Mouse (Mus musculus) kidney, adult 2 months (tissue): ENCODE measurements around the gene Gabrb1. TPM values are rescaled to one million over a fixed set of nuclear protein-coding genes. Genes with fewer than 3 reads are reported as not detected.

Experiments
- DNase-seq: peaks from one replicate; pipeline ENCODE4 v3.0.0; 2021
- H3K27ac ChIP-seq: fragments of 200-500 bp; 2 replicates; pipeline ENCODE4 v1.5.1; 2012; ENCODE audit warnings: low read depth, low read length, control low read depth, inconsistent platforms; ENCODE audit not compliant: insufficient read depth
- H3K27me3 ChIP-seq: fragments of 200-500 bp; replicated peaks from 2 replicates; pipeline ENCODE4 v1.6.1; 2012; ENCODE audit warnings: mild to moderate bottlenecking, moderate library complexity, low read length, inconsistent platforms; ENCODE audit not compliant: control insufficient read depth, insufficient read depth
- H3K36me3 ChIP-seq: fragments of 200-500 bp; 2 replicates; pipeline ENCODE4 v1.6.1; 2012; ENCODE audit warnings: mild to moderate bottlenecking, moderate library complexity, low read length, inconsistent platforms; ENCODE audit not compliant: control insufficient read depth, insufficient read depth
- H3K4me1 ChIP-seq: fragments of 200-500 bp; 2 replicates; pipeline ENCODE4 v1.6.1; 2011; ENCODE audit warnings: low read length; ENCODE audit not compliant: control insufficient read depth, insufficient read depth
- H3K4me3 ChIP-seq: fragments of 200-500 bp; 2 replicates; pipeline ENCODE4 v1.5.1; 2011; ENCODE audit warnings: mild to moderate bottlenecking, low read depth, low read length, control low read depth; ENCODE audit not compliant: insufficient read depth
- CTCF ChIP-seq: fragments of 200-500 bp; conservative IDR thresholded peaks from 2 replicates; pipeline ENCODE4 v1.5.1; 2011; ENCODE audit warnings: low read depth, mild to moderate bottlenecking, control low read depth, low read length, moderate library complexity, mixed read lengths; ENCODE audit not compliant: insufficient read depth, insufficient read length
- POLR2A ChIP-seq: fragments of 200-500 bp; IDR thresholded peaks from one replicate; pipeline ENCODE4 v1.6.1; 2011; ENCODE audit warnings: low read depth, low read length, control low read depth
- WGBS: fragments of 180-500 bp; shearing (Covaris S2); methylation state at CpG from one replicate; pipeline ENCODE4 v1.1.7; 2018; 5-methylcytosine and 5-hydroxymethylcytosine counted together
- polyA plus RNA-seq: library from polyadenylated mRNA; depleted of rRNA; stranded (reverse); fragments of >200 nt; gene quantifications from 2 replicates; pipeline ENCODE4 v1.2.3, GENCODE M21; 2012; rRNA removed

Gene Gabrb1
- polyA plus RNA-seq, 1 experiment = 0.08 TPM

GRCm38 (mm10) chr5:72191154-72191553 lies 533.2 kb downstream of the Gabrb1 start:
- Histone ChIP-seq H3K4me3 (no peak overlapping the region), H3K27ac (no peak overlapping the region), H3K36me3 (no peaks in the 10 kb centered on the region), H3K27me3 (no peaks in the 10 kb centered on the region), H3K4me1 (no peaks in the 10 kb centered on the region)
- 80% methylated on average over 7 of the region's 7 CpGs for WGBS
- no peak for TF ChIP-seq POLR2A
- TF ChIP-seq CTCF = no peak
- DNase-seq = no peak

GRCm38 (mm10) chr5:72191932-72192331 lies 534.0 kb downstream of the Gabrb1 start:
- TF ChIP-seq CTCF = no peak
- TF ChIP-seq POLR2A = no peak

GRCm38 (mm10) chr5:72195442-72195841 lies 537.5 kb downstream of the Gabrb1 start:
- H3K36me3 ChIP-seq = no peaks in the 10 kb centered on the region
- H3K4me1 ChIP-seq = no peaks in the 10 kb centered on the region
- WGBS = 89% methylated on average over 1 of the region's 1 CpGs
- no peak overlapping the region for H3K27ac ChIP-seq
- TF ChIP-seq CTCF = no peak
- no peak for TF ChIP-seq POLR2A
- no peak overlapping the region for H3K4me3 ChIP-seq
- DNase-seq = no peak
- H3K27me3 ChIP-seq = no peaks in the 10 kb centered on the region

More at GRCm38 (mm10) chr5:72191932-72192331, 534.0 kb downstream of the Gabrb1 start:
- Histone ChIP-seq H3K27me3 (no peaks in the 10 kb centered on the region), H3K4me3 (no peak overlapping the region), H3K27ac (no peak overlapping the region), H3K36me3 (no peaks in the 10 kb centered on the region), H3K4me1 (no peaks in the 10 kb centered on the region)
- DNase-seq = no peak
- 89% methylated on average over 5 of the region's 5 CpGs for WGBS

Other genes starting within 250 kb of the Gabrb1 start
- gene Cox7b2, start 109.9 kb upstream of the Gabrb1 start, polyA plus RNA-seq = not detected in 2 replicates
- 0.31 and 0.37 TPM in 2 replicates for gene Gabra4, start 195 bp downstream of the Gabrb1 start, polyA plus RNA-seq